Mouse (Mus musculus): ENCODE data around the gene Dffb.

DNA sequence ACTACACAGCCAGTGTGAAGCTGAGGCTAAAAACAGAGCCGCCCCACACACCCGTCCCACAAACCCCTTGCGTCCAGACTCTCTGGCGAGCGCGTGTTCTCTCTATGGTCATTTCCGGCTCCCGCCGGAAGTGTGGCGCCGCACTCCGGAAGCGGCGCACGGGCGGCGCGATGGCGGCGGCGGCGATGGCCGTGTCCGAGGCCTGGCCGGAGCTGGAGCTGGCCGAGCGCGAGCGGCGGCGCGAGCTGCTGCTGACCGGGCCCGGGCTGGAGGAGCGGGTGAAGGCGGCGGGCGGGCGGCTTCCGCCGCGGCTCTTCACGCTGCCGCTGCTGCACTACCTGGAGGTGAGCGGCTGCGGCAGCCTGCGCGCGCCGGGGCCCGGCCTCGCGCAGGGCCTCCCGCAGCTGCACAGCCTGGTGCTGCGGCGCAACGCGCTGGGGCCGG, 36.7 kb upstream of the Dffb start, which contains the start of gene Lrrc47:
- TF ChIP-seq CTCF (IDR thresholded peaks at IDR 0.05) (0 out of 2 replicates have a peak, but pooled peaks have one; percentile 2), POLR2A (IDR thresholded peaks at IDR 0.05; ENCODE audit: insufficient read depth, low read depth, low read length) (peak; percentile 75), EP300 (IDR thresholded peaks at IDR 0.05; ENCODE audit: insufficient read depth, low read depth, low read length) (no peak)

Data from heart, adult 2 months (tissue).